Mouse (Mus musculus) heart, postnatal 4 days (tissue): Measurements from ENCODE around the gene Pcdh7. TPM values are rescaled to one million over a fixed set of nuclear protein-coding genes. Genes with fewer than 3 reads are reported as not detected.
"Not testable (repeated sequence)": the region's sequence is repeated elsewhere in the genome, so short reads cannot be mapped to it uniquely, and the experiment has no call there.

Experiments used
- DNase-seq: peaks from one replicate; pipeline ENCODE4 v3.0.0; 2021
- total RNA-seq, 2 experiments: library from RNA; stranded (reverse); gene quantifications; 2 replicates each; pipeline ENCODE4 v1.2.3; 2021

Gene Pcdh7
- 100 to 1,000 TPM; 148 to 160 TPM for total RNA-seq

- peak; percentile 49 for DNase-seq
These were observed at the start of gene Pcdh7 for GRCm38 (mm10) chr5:57717906-57718875. Gene Pcdh7, plus strand, starts transcription at chr5:57717967.

- DNase-seq, result not testable (repeated sequence)
These were observed 40.8 kb upstream of the Pcdh7 start for GRCm38 (mm10) chr5:57676970-57677369.

DNA sequence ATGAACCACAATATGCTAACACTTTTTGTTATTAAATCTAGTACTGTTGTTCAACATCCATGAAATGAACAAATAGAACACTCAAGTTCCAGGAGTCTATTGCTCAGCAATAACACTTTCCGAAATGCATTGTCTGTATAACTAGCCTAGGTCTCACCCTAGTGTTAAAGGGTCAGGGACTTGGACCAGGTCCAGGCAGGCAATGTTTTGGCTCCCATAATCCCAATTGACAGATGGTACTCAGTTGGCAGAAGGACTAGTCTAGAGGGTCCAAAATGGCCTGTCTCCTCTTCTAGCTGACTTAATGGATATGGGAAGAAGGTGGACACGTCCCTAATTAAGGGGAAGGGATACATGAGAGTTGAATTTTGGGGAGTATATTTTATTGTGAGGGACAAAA, 9.4 kb upstream of the Pcdh7 start:
- DNase-seq, result no peak

GRCm38 (mm10) chr5:57713980-57714379, 3.8 kb upstream of the Pcdh7 start:
- no peak for DNase-seq

DNA sequence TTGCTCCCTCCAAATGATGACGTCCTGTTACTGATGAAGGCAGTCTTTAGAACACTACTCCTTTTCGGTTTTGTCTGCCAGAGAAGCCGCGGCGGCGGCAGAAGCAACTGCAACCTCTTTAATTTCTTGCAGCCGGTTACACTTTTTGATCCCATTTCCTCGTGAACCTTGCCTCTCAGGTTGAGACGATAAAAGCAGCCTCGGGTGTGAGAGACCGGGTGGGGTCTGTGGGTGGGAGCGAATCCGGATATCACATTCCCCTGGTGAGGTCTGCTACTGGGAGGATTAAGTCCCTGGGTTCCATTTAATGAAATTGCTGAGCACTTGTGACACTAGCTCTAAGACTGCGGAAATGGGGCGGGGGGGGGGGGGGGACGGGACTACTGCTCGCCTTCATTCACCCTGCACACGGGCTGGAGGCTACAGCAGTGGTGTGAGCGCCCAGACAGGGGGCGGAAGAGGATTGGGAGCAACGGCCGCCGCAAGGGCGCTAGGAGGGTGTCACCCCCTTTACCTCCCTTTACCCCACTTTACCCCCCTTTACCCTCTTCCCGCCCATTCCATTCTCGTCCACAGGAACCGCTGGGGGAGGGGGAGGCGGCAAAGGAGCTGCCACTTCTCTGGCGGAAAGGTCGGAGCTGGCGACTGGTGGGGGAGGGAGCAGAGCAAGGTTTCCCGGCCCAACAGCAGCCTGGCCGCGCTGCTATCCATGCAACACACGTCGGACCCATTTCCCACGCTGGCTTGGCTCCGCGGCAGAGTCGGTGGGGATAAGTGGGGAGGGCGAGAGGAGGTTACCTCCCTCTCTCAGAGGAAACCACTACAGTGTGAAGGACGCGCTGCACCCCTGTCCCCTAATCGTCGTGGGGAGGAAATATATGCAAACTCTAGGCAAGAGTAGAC, 2.9 kb upstream of the Pcdh7 start:
- DNase-seq, result peak; percentile 69

- peak; percentile 78 for DNase-seq
These were observed 2.0 kb upstream of the Pcdh7 start for GRCm38 (mm10) chr5:57715524-57716400.

DNA sequence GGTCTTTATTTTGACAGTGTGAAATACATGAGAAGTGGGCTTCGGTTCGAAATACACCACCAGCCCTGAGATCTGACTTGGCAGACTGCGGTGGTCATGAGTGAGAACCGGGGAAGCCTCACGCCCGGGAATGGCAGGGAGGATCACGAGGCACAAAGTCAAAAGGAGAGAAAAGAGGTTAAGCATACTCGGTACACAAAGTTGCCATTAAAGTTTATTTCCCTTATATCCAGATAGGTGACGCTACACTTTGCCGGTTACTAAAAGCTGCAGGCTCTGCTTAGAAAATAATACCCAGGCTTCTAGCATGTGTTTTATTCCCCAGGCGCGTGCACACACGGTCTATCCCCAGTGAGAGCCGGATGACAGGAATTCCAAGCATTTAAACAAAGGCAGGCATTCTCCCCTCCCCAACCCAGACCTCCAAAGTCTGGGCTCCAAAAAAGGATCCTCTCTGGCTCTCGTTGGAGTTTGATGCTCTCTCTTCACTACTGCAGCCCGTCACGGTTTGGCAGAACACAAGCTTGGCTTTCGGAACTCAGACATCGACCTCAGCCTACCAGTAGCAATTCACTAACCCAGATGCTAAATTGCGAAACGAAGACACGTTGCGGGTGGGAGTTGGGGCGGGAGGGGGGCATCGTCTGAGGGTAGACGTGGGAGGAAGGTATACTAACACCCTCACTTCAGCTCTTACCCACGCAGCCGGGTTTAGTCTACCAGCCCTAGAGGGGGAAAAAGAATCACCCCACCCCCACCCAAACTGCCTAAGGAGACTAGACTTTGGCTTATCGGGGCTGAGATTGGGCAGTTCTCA, 1.1 kb upstream of the Pcdh7 start:
- peak; percentile 63 for DNase-seq

DNA sequence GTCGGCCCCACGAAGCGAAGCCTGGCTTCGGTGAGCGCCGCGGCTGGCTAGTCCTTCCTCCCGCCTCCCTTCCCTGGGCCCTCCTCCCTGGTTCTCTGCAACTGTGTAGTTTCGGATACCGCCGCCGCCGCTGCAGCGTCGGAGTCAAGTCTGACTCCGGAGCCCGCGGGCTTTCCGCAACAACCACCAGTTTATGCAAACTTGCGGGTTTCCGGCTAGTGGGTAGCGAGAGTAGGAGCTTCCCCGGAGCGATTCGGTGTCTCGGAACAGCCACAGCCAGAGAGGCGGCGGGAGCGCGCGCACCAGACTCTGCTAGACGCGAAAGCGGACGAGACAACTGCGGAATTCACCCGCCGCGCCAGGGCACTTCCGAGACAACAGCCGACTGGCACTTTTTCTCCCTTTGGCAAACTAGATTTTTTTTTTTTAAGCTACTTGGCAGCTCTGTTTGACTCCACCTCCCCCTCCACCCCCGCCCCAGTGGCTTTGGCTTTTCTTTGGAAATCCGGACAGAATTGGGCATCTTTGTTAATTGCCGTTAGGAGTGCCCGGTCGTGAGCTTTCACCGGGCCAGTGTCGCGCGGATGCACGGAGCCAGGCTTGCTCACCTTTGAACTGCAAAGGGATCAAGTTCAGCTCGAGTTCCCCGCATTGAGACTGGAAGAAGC, 395 bp upstream of the Pcdh7 start:
- DNase-seq, result peak; percentile 66

GRCm38 (mm10) chr5:57718876-57719593, 1.3 kb downstream of the Pcdh7 start:
- peak; percentile 75 for DNase-seq

GRCm38 (mm10) chr5:57719594-57720185, 1.9 kb downstream of the Pcdh7 start:
- DNase-seq, result peak; percentile 81

DNA sequence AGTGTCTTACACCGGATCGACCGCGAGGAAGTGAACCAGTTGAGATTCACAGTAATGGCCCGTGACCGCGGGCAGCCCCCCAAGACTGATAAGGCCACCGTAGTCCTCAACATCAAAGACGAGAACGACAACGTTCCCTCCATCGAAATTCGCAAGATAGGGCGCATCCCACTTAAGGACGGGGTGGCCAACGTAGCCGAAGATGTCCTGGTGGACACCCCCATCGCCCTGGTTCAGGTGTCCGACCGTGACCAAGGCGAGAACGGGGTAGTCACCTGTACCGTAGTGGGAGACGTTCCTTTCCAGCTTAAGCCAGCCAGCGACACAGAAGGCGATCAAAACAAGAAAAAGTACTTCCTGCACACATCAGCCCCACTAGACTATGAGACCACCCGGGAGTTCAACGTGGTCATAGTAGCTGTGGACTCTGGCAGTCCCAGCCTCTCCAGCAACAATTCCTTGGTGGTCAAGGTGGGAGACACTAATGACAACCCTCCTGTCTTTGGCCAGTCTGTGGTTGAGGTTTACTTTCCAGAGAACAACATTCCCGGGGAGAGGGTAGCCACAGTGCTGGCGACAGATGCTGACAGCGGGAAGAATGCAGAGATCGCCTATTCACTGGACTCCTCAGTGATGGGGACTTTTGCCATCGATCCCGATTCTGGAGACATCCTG, 2.6 kb downstream of the Pcdh7 start:
- no peak for DNase-seq

DNA sequence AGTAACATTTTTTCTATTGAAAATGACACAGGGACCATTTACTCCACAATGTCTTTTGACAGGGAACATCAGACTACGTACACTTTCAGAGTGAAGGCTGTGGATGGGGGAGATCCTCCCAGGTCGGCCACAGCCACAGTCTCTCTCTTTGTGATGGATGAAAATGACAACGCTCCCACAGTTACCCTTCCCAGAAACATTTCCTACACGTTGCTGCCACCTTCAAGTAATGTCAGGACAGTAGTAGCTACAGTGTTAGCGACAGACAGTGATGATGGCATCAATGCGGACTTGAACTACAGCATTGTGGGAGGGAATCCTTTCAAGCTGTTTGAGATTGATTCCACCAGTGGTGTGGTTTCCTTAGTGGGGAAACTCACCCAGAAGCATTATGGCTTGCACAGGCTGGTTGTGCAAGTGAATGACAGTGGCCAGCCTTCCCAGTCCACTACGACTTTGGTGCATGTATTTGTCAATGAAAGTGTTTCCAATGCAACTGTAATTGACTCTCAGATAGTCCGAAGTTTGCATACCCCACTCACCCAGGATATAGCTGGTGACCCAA, 3.5 kb downstream of the Pcdh7 start:
- no peak for DNase-seq

- no peak for DNase-seq
These were observed 4.2 kb downstream of the Pcdh7 start for GRCm38 (mm10) chr5:57721927-57722326.

GRCm38 (mm10) chr5:57733451-57733850, 15.7 kb downstream of the Pcdh7 start:
- DNase-seq, result no peak

- no peak for DNase-seq
These were observed 18.0 kb downstream of the Pcdh7 start for GRCm38 (mm10) chr5:57735723-57736122.

- DNase-seq, result peak; percentile 62
These were observed 25.2 kb downstream of the Pcdh7 start for GRCm38 (mm10) chr5:57742924-57743323.

- no peak for DNase-seq
These were observed 26.3 kb downstream of the Pcdh7 start for GRCm38 (mm10) chr5:57743956-57744661.

- DNase-seq, result no peak
These were observed 28.1 kb downstream of the Pcdh7 start for GRCm38 (mm10) chr5:57745879-57746278.
